Mouse (Mus musculus): ENCODE measurements around the gene Filip1. TPM values are rescaled to one million over a fixed set of nuclear protein-coding genes. Genes with fewer than 3 reads are reported as not detected.

Filip1 gene
- polyA plus RNA-seq, 1 experiment: 1.1 TPM

DNA sequence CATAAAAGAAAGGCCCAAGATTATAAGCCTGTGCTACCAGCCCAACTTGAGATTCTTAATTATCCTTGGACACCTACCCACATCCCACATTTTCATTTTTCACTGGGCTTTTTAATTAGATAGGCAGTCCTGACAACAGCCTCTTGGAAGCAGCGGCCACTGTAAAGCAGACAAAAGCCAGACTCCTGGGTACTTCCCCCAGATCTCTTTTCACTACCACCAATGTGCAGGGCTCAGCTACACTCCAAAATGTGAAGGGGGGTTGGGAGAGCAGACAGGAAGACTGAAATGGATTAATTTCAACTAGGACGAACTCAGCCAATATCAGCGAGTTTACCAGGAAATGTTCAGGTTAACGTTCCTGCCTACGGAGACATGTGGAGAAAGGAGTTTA is 92.1 kb downstream of the Filip1 start:
- Histone ChIP-seq H3K27ac (ENCODE audit: insufficient read depth, low read length) (no peak overlapping the region), H3K4me1 (ENCODE audit: control insufficient read depth, insufficient read depth, insufficient read length) (peaks cover 10% of the 10 kb centered on the region)

DNA sequence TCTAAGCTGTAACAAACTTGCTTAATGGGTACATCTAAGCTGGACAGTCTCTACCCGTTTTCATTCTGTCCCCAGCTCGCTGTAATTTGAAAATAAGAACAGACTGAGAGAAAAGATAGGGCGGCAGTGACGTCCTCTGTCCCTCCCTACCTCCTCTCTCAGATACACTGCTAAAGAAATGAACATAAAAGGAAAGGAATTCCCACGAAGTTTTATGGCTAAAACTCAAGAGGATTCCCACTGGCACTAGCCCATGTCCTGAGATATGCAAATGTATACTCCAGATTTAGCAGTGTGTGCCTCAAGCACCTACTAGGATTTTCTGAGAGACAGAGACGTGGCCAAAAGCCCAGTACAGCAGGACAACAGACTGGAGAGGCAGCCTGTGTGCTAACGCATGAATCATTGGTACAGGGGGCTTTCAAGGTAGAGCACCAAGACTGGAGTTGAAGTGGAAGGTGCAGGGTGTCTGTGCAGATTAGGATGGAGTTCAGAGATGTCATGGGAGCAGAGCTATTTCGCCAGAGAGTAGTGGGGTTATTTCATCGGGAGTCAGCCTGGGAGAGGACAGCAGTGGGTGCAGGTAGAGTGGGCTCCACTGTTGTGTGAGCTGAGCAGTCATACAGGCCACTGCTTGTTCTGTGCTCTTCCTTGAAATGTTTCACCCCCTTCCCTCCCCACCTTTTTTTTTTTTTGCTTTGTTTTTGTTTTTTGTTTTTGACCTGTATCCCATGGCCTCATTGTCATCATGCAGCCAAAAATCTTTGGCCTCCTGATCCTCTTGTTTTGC is 92.7 kb downstream of the Filip1 start:
- no peak overlapping the region for H3K27ac ChIP-seq (ENCODE audit: insufficient read depth, low read length)
- 46% methylated on average over 9 of the region's 9 CpGs for WGBS

More for the DNA sequence above, 92.1 kb downstream of the Filip1 start:
- no peak for DNase-seq (ENCODE audit: low read depth in 1 of 2, low spot score in 2 of 2)
- Histone ChIP-seq H3K27me3 (ENCODE audit: control insufficient read depth, insufficient read depth, low read length) (no peaks in the 10 kb centered on the region), H3K36me3 (ENCODE audit: control insufficient read depth, insufficient read depth, low read length) (no peaks in the 10 kb centered on the region), H3K4me3 (ENCODE audit: extremely low read depth, insufficient read depth, insufficient read length) (no peak overlapping the region)
- no peak for TF ChIP-seq CTCF (IDR thresholded peaks at IDR 0.05; ENCODE audit: extremely low read depth, insufficient read depth, insufficient read length, insufficient replicate concordance)
- TF ChIP-seq POLR2A (IDR thresholded peaks at IDR 0.05; ENCODE audit: low read depth, low read length): no peak
- 66% methylated on average over 5 of the region's 5 CpGs for WGBS

DNA sequence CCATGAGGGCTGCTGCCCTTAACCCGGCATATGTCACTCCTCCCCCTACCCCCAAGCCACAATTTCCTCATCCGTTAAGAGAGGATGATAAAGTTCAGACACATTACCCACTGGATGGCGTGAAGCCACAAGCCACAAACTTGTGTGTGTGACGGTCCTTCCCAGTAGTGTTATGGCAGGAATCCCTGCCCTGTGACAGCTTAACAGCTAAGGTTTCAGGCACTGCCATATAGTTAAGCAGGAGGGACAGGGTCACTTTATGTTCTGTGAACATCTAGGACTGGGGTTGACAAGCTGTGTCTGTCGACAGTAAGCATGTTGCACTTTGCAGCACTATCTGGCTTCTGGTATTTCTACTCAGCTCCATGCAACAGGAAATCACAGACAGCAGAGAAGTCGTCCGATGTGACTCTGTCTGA is 93.3 kb downstream of the Filip1 start:
- no peaks in the 10 kb centered on the region for H3K27me3 ChIP-seq (ENCODE audit: control insufficient read depth, insufficient read depth, low read length)
- TF ChIP-seq POLR2A (IDR thresholded peaks at IDR 0.05; ENCODE audit: low read depth, low read length) (no peak), CTCF (IDR thresholded peaks at IDR 0.05; ENCODE audit: extremely low read depth, insufficient read depth, insufficient read length, insufficient replicate concordance) (no peak)
- peak in 1 of 2 experiments; percentile 15 for DNase-seq (ENCODE audit: low read depth in 1 of 2, low spot score in 2 of 2)
- H3K4me1 ChIP-seq (ENCODE audit: control insufficient read depth, insufficient read depth, insufficient read length): peaks cover 10% of the 10 kb centered on the region
- WGBS: 4% methylated on average over 7 of the region's 7 CpGs
- H3K36me3 ChIP-seq (ENCODE audit: control insufficient read depth, insufficient read depth, low read length): no peaks in the 10 kb centered on the region
- no peak overlapping the region for H3K4me3 ChIP-seq (ENCODE audit: extremely low read depth, insufficient read depth, insufficient read length)
- 0 out of 2 replicates have a peak overlapping the region, but pooled peaks have one; percentile 1 for H3K27ac ChIP-seq (ENCODE audit: insufficient read depth, low read length)

More for the DNA sequence above, 92.7 kb downstream of the Filip1 start:
- peaks cover 10% of the 10 kb centered on the region for H3K4me1 ChIP-seq (ENCODE audit: control insufficient read depth, insufficient read depth, insufficient read length)
- H3K27me3 ChIP-seq (ENCODE audit: control insufficient read depth, insufficient read depth, low read length): no peaks in the 10 kb centered on the region
- no peaks in the 10 kb centered on the region for H3K36me3 ChIP-seq (ENCODE audit: control insufficient read depth, insufficient read depth, low read length)
- no peak overlapping the region for H3K4me3 ChIP-seq (ENCODE audit: extremely low read depth, insufficient read depth, insufficient read length)
- TF ChIP-seq CTCF (IDR thresholded peaks at IDR 0.05; ENCODE audit: extremely low read depth, insufficient read depth, insufficient read length, insufficient replicate concordance) (no peak), POLR2A (IDR thresholded peaks at IDR 0.05; ENCODE audit: low read depth, low read length) (no peak)
- no peak for DNase-seq (ENCODE audit: low read depth in 1 of 2, low spot score in 2 of 2)

DNA sequence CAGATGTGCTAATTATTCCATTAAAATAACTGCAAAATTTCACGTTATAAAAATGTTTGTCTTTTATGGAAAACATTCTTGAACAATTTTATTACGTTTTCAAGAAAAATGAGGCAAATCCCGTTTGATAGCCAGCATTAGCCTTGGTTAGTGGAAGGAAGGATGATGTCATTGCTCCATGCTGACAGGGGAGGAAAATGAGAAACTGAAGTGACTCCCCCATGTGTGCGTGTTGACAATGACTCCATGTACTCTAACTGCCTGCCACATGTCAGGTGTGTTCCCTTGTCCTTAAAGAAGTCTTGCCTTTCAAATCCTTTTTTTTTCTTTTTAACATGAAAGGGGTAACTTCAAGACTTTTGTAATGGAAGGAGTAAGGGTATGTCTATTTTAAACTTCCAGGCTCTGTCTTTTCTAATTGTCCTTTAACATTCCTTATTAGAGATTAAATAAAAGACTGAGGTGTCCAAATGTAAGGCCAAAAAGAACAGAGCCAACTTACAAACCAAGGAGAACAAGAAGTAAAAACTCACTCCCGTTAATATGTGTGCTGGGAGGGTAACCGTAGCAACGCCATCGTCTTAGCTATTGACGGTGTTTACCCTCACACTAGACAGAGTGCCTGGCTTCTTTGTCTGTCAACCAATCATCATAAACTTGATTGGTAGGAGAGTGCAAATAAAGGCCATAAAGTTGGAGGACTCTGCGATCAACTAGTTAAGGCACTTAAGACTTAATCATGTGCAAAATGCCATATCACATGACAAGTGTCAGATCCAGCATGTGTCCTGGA is 94.1 kb downstream of the Filip1 start:
- H3K4me1 ChIP-seq (ENCODE audit: control insufficient read depth, insufficient read depth, insufficient read length): peaks cover 10% of the 10 kb centered on the region
- DNase-seq (ENCODE audit: low read depth in 1 of 2, low spot score in 2 of 2): no peak
- 61% methylated on average over 10 of the region's 10 CpGs for WGBS
- no peak overlapping the region for H3K4me3 ChIP-seq (ENCODE audit: extremely low read depth, insufficient read depth, insufficient read length)
- no peaks in the 10 kb centered on the region for H3K36me3 ChIP-seq (ENCODE audit: control insufficient read depth, insufficient read depth, low read length)
- TF ChIP-seq POLR2A (IDR thresholded peaks at IDR 0.05; ENCODE audit: low read depth, low read length) (no peak), CTCF (IDR thresholded peaks at IDR 0.05; ENCODE audit: extremely low read depth, insufficient read depth, insufficient read length, insufficient replicate concordance) (no peak)
- H3K27me3 ChIP-seq (ENCODE audit: control insufficient read depth, insufficient read depth, low read length): no peaks in the 10 kb centered on the region
- H3K27ac ChIP-seq (ENCODE audit: insufficient read depth, low read length): no peak overlapping the region

DNA sequence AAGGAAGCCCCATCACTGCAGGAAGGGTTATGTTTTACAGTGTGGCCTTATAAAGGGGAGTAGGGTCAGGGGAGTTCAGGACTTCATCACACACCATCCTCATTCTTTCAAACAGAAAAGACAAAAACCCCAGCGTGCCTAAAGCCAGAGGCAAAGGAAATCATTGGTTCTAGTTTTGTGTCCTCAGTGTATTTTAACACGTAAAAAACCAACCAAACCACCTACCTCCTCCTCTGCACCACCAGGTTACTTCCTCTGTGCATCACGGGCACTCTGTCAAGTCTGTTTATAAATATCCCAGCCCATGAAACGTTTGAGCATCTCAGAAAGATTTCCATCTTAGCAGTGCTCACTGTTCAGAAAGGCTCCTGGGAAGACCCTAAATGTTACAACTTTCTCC is 98.4 kb downstream of the Filip1 start:
- no peak for TF ChIP-seq CTCF (IDR thresholded peaks at IDR 0.05; ENCODE audit: extremely low read depth, insufficient read depth, insufficient read length, insufficient replicate concordance)
- no peak for TF ChIP-seq POLR2A (IDR thresholded peaks at IDR 0.05; ENCODE audit: low read depth, low read length)
- Histone ChIP-seq H3K4me1 (ENCODE audit: control insufficient read depth, insufficient read depth, insufficient read length) (peaks cover 5% of the 10 kb centered on the region; the same call in 1 of the 2 replicates), H3K4me3 (ENCODE audit: extremely low read depth, insufficient read depth, insufficient read length) (no peak overlapping the region), H3K36me3 (ENCODE audit: control insufficient read depth, insufficient read depth, low read length) (no peaks in the 10 kb centered on the region), H3K27me3 (ENCODE audit: control insufficient read depth, insufficient read depth, low read length) (no peaks in the 10 kb centered on the region), H3K27ac (ENCODE audit: insufficient read depth, low read length) (no peak overlapping the region)
- WGBS: 8% methylated on average over 4 of the region's 4 CpGs
- no peak for DNase-seq (ENCODE audit: low read depth in 1 of 2, low spot score in 2 of 2)

DNA sequence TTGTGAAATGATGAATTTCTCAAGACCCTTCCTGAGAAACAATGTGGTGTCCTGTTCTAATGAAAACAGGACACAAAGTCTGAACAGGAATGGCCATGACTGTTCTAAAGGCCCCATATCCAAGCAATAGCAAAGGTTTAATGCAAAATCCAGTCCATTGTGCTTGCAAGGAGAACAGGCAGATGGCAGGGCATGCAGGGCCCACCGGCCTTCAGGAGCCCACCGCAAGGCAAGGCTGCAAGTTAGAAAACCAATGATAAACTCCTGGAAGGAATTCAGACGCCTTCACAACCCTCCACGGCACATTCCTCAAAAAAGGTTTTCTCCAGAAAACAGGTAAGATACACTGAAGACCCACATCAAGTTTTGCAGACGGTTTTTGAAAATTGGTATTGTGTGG is 99.7 kb downstream of the Filip1 start:
- Histone ChIP-seq H3K4me3 (ENCODE audit: extremely low read depth, insufficient read depth, insufficient read length) (no peak overlapping the region), H3K27me3 (ENCODE audit: control insufficient read depth, insufficient read depth, low read length) (no peaks in the 10 kb centered on the region), H3K36me3 (ENCODE audit: control insufficient read depth, insufficient read depth, low read length) (no peaks in the 10 kb centered on the region), H3K4me1 (ENCODE audit: control insufficient read depth, insufficient read depth, insufficient read length) (no peaks in the 10 kb centered on the region), H3K27ac (ENCODE audit: insufficient read depth, low read length) (no peak overlapping the region)
- TF ChIP-seq CTCF (IDR thresholded peaks at IDR 0.05; ENCODE audit: extremely low read depth, insufficient read depth, insufficient read length, insufficient replicate concordance): no peak
- TF ChIP-seq POLR2A (IDR thresholded peaks at IDR 0.05; ENCODE audit: low read depth, low read length): no peak
- no peak for DNase-seq (ENCODE audit: low read depth in 1 of 2, low spot score in 2 of 2)
- WGBS: 95% methylated on average over 5 of the region's 5 CpGs

All from spleen, adult 2 months (tissue).